Mouse (Mus musculus) neural tube, embryonic 11.5 days (tissue): ENCODE results near the gene Btf3. TPM values are rescaled to one million over a fixed set of nuclear protein-coding genes. Genes with fewer than 3 reads are reported as not detected.

Experiments used
- ATAC-seq: fragments of 200-750 bp; cut with Nextera tagmentation; 2 replicates; pipeline ENCODE4 v1.8.0; 2017; ENCODE audit warnings: moderate number of reproducible peaks, mild to moderate bottlenecking, moderate TSS enrichment, moderate library complexity; ENCODE audit not compliant: insufficient read depth, low FRiP score, low TSS enrichment
- DNase-seq: peaks from one replicate; pipeline ENCODE4 v3.0.0-alpha.2; 2015; ENCODE audit warnings: low spot score
- H3K27ac ChIP-seq: fragments of 300-500 bp; sonication (generic); 2 replicates; pipeline ENCODE4 v1.5.1; 2014; ENCODE audit warnings: low read depth, mild to moderate bottlenecking, low read length
- H3K27me3 ChIP-seq: fragments of 300-500 bp; sonication (generic); 2 replicates; pipeline ENCODE4 v1.6.1; 2014; ENCODE audit warnings: mild to moderate bottlenecking, low read length, mixed read lengths; ENCODE audit not compliant: control insufficient read depth, insufficient read depth
- H3K36me3 ChIP-seq: fragments of 300-500 bp; sonication (generic); 2 replicates; pipeline ENCODE4 v1.6.1; 2014; ENCODE audit warnings: mild to moderate bottlenecking, low read length, moderate library complexity, mixed read lengths; ENCODE audit not compliant: control insufficient read depth, insufficient read depth
- H3K4me1 ChIP-seq: fragments of 300-500 bp; sonication (generic); 2 replicates; pipeline ENCODE4 v1.6.1; 2014; ENCODE audit warnings: low read length, mixed read lengths; ENCODE audit not compliant: control insufficient read depth, insufficient read depth
- H3K4me2 ChIP-seq: fragments of 300-500 bp; sonication (generic); 2 replicates; pipeline ENCODE4 v1.6.1; 2014; ENCODE audit warnings: low read depth, mild to moderate bottlenecking, moderate library complexity
- H3K4me3 ChIP-seq: fragments of 300-500 bp; sonication (generic); 2 replicates; pipeline ENCODE4 v1.5.1; 2014; ENCODE audit warnings: low read depth, low read length
- H3K9ac ChIP-seq: fragments of 300-500 bp; sonication (generic); 2 replicates; pipeline ENCODE4 v1.6.1; 2014; ENCODE audit warnings: mild to moderate bottlenecking, low read length
- H3K9me3 ChIP-seq: fragments of 300-500 bp; sonication (generic); 2 replicates; pipeline ENCODE4 v1.6.1; 2016; ENCODE audit warnings: low read length; ENCODE audit not compliant: control insufficient read depth
- WGBS: fragments of 180-500 bp; shearing (Covaris S2); extraction: QIAGEN DNeasy Blood & Tissue Kit; methylation state at CpG from one replicate; pipeline ENCODE4 v1.1.7; 2014; 5-methylcytosine and 5-hydroxymethylcytosine counted together
- polyA plus RNA-seq: library from polyadenylated mRNA; unstranded; fragments of >200 nt; fragmentation: Nextera tagmentation; extraction: Ambion mirVana; gene quantifications from 2 replicates; pipeline ENCODE4 v1.2.1, GENCODE M21; 2014

Btf3 gene
- polyA plus RNA-seq, 1 experiment from 2014 or later = 738 TPM

DNA sequence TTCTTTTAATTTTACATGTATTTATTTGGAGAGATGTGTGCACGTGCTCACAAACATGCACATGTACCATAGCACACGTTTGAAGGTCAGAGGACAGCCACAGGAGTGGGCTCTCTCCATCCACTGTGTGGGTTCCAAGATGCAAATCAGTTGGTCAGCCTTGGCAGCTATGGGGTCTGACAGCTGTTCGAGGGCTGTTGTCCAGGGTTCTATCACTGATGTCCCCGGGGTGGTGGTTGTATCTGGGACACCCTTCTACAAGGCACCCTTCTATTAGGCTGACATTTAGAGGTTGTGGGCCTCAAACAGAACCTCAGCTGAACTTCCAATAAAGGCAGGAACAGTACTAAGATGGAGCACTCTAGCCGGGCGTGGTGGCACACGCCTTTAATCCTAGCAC, 40.6 kb downstream of the Btf3 start:
- no peak for ATAC-seq
- 88% methylated on average over 7 of the region's 7 CpGs for WGBS
- Histone ChIP-seq H3K9me3 (no peaks in the 10 kb centered on the region), H3K36me3 (peaks cover 8% of the 10 kb centered on the region), H3K9ac (no peak overlapping the region), H3K27me3 (no peaks in the 10 kb centered on the region), H3K27ac (no peak overlapping the region), H3K4me3 (no peak overlapping the region), H3K4me1 (no peaks in the 10 kb centered on the region), H3K4me2 (no peak overlapping the region)
- no peak for DNase-seq

GRCm38 (mm10) chr13:98275646-98276045, 41.2 kb downstream of the Btf3 start:
- no peak overlapping the region for H3K9ac ChIP-seq
- no peaks in the 10 kb centered on the region for H3K4me1 ChIP-seq
- DNase-seq (no peak), ATAC-seq (no peak)
- H3K36me3 ChIP-seq = peaks cover 8% of the 10 kb centered on the region
- H3K9me3 ChIP-seq = no peaks in the 10 kb centered on the region
- H3K27ac ChIP-seq = no peak overlapping the region
- WGBS = 86% methylated on average over 4 of the region's 4 CpGs
- H3K27me3 ChIP-seq = no peaks in the 10 kb centered on the region
- H3K4me2 ChIP-seq = no peak overlapping the region
- H3K4me3 ChIP-seq = no peak overlapping the region

DNA sequence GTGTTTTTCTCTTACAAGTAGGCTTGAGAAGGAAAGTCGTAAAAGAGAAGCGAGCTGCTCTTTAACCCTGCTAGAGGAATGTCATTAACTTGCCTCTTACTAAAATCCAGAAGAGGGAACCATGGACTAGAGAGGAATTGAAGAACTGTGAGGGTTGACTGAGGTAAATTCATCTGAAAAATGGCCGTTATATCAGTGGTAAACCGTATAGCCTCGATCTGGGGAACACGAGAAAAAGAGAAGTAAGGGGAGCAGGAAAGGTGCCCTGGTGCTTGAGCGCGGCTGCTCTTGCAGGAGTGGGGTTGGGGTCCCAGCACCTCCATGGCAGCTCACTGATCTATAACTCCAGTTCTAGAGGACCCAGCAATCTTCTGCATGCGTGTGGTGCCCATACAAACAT, 42.8 kb downstream of the Btf3 start:
- Histone ChIP-seq H3K36me3 (peaks cover 8% of the 10 kb centered on the region), H3K27me3 (no peaks in the 10 kb centered on the region), H3K4me3 (no peak overlapping the region), H3K27ac (no peak overlapping the region), H3K9me3 (no peaks in the 10 kb centered on the region), H3K4me1 (no peaks in the 10 kb centered on the region), H3K4me2 (no peak overlapping the region), H3K9ac (no peak overlapping the region)
- DNase-seq = no peak
- no peak for ATAC-seq
- WGBS = 92% methylated on average over 9 of the region's 9 CpGs

GRCm38 (mm10) chr13:98264111-98264510, 52.7 kb downstream of the Btf3 start:
- Histone ChIP-seq H3K36me3 (peaks cover 2% of the 10 kb centered on the region; the same call in 1 of the 2 replicates), H3K4me2 (peak overlapping the region; percentile 79), H3K27ac (no peak overlapping the region), H3K27me3 (no peaks in the 10 kb centered on the region), H3K9ac (peak overlapping the region; percentile 90), H3K4me1 (peaks cover 16% of the 10 kb centered on the region), H3K4me3 (peak overlapping the region; percentile 76), H3K9me3 (no peaks in the 10 kb centered on the region)
- no peak for DNase-seq
- no peak for ATAC-seq
- 32% methylated on average over 5 of the region's 5 CpGs for WGBS

DNA sequence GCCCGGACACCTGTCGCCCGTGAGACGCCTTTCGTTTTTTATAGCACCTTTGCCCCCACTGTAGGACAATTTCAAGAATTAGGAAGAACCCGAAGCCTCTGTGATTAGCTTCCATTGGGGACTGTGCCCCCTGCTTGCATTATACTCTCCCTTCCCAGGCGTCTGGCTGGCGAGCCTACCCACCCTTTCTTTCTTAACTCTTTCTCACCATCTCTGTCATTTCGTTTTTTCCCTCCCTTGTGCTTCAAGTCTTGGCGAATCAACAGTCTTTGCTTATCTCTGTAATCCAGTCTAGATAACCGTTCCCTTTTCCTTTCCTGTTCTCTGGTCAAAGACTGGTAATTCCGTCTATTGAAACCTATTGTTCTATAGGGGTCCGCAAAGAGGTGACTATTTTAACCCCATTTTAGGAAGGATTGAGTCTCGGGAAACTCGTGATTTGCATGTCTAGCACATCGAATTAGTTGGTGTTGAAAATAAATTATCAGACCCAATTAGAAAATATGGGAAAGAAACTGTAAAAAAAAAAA, 53.3 kb downstream of the Btf3 start:
- Histone ChIP-seq H3K4me3 (peak overlapping the region; percentile 76), H3K9me3 (no peaks in the 10 kb centered on the region), H3K27me3 (no peaks in the 10 kb centered on the region), H3K9ac (peak overlapping the region; percentile 90), H3K4me1 (peaks cover 16% of the 10 kb centered on the region), H3K27ac (peak overlapping the region; percentile 92), H3K36me3 (no peaks in the 10 kb centered on the region; the same call in 1 of the 2 replicates), H3K4me2 (peak overlapping the region; percentile 79)
- DNase-seq (no peak), ATAC-seq (no peak)
- 1% methylated on average over 16 of the region's 16 CpGs for WGBS

DNA sequence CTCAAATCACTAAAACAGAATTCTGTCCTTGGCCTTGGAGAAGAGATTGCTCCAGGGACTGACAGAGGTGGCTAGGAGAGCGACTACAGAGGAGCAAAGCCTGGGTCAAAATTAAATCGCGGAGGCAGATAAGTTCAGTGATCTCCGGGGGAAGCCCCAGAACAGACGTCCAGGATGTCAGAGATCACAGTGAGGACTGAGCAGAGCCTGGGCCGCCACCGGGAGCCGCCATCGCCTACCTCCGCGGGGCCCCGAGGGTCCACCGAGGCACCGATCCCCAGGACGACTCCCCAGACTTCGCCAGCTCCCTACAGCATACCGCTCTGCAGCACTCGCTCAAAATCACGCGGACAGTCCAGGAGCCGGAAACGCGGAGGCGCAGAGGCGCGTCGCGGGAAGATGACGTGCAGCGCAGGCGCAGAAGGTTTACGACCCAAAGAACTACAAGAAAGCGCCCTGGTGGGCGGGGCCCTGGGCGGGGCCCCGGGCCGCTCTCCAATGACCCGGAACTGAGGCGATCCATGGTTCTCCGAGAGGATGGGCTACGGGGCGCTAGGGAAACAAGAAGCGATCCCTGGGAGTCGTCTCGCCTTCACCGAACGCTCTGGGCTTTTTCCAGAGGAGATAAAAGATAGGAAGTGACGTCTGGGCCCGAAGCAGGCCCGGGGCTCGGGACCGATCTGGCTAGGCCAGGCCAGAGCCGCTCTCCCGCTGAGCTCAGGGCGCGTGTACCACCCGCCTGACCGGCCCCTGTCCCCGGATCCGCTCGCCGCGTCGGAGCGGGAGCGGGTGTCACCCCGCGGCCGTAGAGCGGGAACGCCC, 54.0 kb downstream of the Btf3 start, which contains the start of the genes Utp15 and Ankra2:
Utp15 (minus strand) TSS at position 406 of the 822 bp plus-strand sequence.
Ankra2 (plus strand) TSS at position 439 of the 822 bp plus-strand sequence.
- DNase-seq (peak; percentile 100), ATAC-seq (peak; percentile 98)
- WGBS = under 1% methylated on average over 70 of the region's 71 CpGs
- peak within 1 kb of the TSS; percentile 76 for H3K4me3 ChIP-seq
- H3K36me3 ChIP-seq = no peaks in the 10 kb centered on the region; the same call in 1 of the 2 replicates
- H3K4me2 ChIP-seq = peak within 1 kb of the TSS; percentile 79
- H3K27me3 ChIP-seq = no peaks in the 10 kb centered on the region
- H3K9ac ChIP-seq = peak within 1 kb of the TSS; percentile 90
- H3K27ac ChIP-seq = peak within 1 kb of the TSS; percentile 92
- peaks cover 16% of the 10 kb centered on the region for H3K4me1 ChIP-seq
- no peaks in the 10 kb centered on the region for H3K9me3 ChIP-seq

Other genes with a start within 250 kb of the Btf3 start
- gene Arhgef28, start 110.6 kb downstream of the Btf3 start, polyA plus RNA-seq = 7.7 and 9.0 TPM in 2 replicates
- 43.3 and 44.0 TPM in 2 replicates for gene Utp15, start 54.0 kb downstream of the Btf3 start, polyA plus RNA-seq
- 35.7 and 36.5 TPM in 2 replicates for gene Ankra2, start 53.9 kb downstream of the Btf3 start, polyA plus RNA-seq
- not detected in 2 replicates for gene Gm21976, start 37.1 kb downstream of the Btf3 start, polyA plus RNA-seq
- gene Foxd1, start 37.2 kb upstream of the Btf3 start, polyA plus RNA-seq = 5.5 and 7.2 TPM in 2 replicates
- 1.1 and 1.4 TPM in 2 replicates for gene Gm10320, start 175.0 kb upstream of the Btf3 start, polyA plus RNA-seq